Comparison of ENCODE assay signal across 8 mouse cellular contexts in genomic region chr9:49662958-49663926, GRCm38 (mm10).
DNase-seq lines count a peak whose midpoint lies in the region; ATAC-seq and TF ChIP-seq lines count a peak whose summit lies in the region.

No protein-coding gene starts in this region.

- no peak overlapping the region for H3K9ac ChIP-seq in hindbrain, postnatal 0 days (replicated peaks; ENCODE audit: low read length)
- H3K9ac ChIP-seq in forebrain, embryonic 14.5 days (ENCODE audit: low read length) = no peak overlapping the region

- no peaks in the 10 kb centered on the region for H3K9me3 ChIP-seq in hindbrain, postnatal 0 days (ENCODE audit: low read length)
- no peaks in the 10 kb centered on the region for H3K9me3 ChIP-seq in forebrain, embryonic 14.5 days (replicated peaks; ENCODE audit: control insufficient read depth, low read length)

- H3K4me3 ChIP-seq in hindbrain, postnatal 0 days (ENCODE audit: low read length) = no peak overlapping the region
- no peak overlapping the region for H3K4me3 ChIP-seq in forebrain, embryonic 14.5 days (ENCODE audit: low read depth, low read length)

- H3K4me2 ChIP-seq in hindbrain, postnatal 0 days (ENCODE audit: low read depth, low read length) = no peak overlapping the region
- H3K4me2 ChIP-seq in forebrain, embryonic 14.5 days (ENCODE audit: low read length) = no peak overlapping the region

- no peaks in the 10 kb centered on the region for H3K36me3 ChIP-seq in hindbrain, postnatal 0 days (ENCODE audit: insufficient read depth, low read length)
- H3K36me3 ChIP-seq in forebrain, embryonic 14.5 days (ENCODE audit: control insufficient read depth, insufficient read depth, low read length) = 0 out of 2 replicates have a peak, but pooled peaks cover 3% of the 10 kb centered on the region

- H3K27ac ChIP-seq in hindbrain, postnatal 0 days = peak overlapping the region; percentile 62
- H3K27ac ChIP-seq in forebrain, embryonic 14.5 days (ENCODE audit: low read depth, low read length) = no peak overlapping the region

- ATAC-seq in hindbrain, postnatal 0 days = peak; percentile 85
- ATAC-seq in forebrain, embryonic 14.5 days = no peak

- no peaks in the 10 kb centered on the region for H3K27me3 ChIP-seq in hindbrain, postnatal 0 days (ENCODE audit: insufficient read depth, low read length)
- no peaks in the 10 kb centered on the region for H3K27me3 ChIP-seq in forebrain, embryonic 14.5 days (replicated peaks; ENCODE audit: control insufficient read depth, insufficient read depth, low read length)

- peak; percentile 63 for TF ChIP-seq CTCF in hindbrain, postnatal 0 days (IDR thresholded peaks at IDR 0.05; ENCODE audit: low read depth)

- WGBS in hindbrain, postnatal 0 days = 51% methylated on average over 8 of the region's 8 CpGs
- 77% methylated on average over 8 of the region's 8 CpGs for WGBS in forebrain, embryonic 14.5 days

- intact Hi-C loops in heart, postnatal 14 days (cut with DNase I) = no loop called here

- peaks cover 19% of the 10 kb centered on the region; the same call in 1 of the 2 replicates for H3K4me1 ChIP-seq in hindbrain, postnatal 0 days (ENCODE audit: insufficient read depth, low read length)
- H3K4me1 ChIP-seq in forebrain, embryonic 14.5 days (ENCODE audit: control insufficient read depth, insufficient read depth, low read length) = peaks cover under 1% of the 10 kb centered on the region; the same call in 1 of the 2 replicates

- DNase-seq in heart, postnatal 14 days = peak; percentile 4 to 14
- DNase-seq in heart, adult 9 months (ENCODE audit: low spot score in 2 of 2) = no peak
- peak; percentile 6 for DNase-seq in A20 (ENCODE audit: low read depth, low spot score)
- peak; percentile 58 for DNase-seq in adrenal gland, postnatal 14 days
- peak; percentile 64 for DNase-seq in hindbrain, postnatal 0 days (ENCODE audit: low spot score)
- DNase-seq in urinary bladder, adult 2 months (ENCODE audit: low spot score) = no peak
- no peak for DNase-seq in right cerebral cortex, adult 18-20 months
- no peak for DNase-seq in forebrain, embryonic 14.5 days (ENCODE audit: low spot score)

Comparison
In these comparisons a context has a peak if more than half of its experiments do, and no peak if none do; other contexts are left out.
1. DNase-seq: peak in heart, postnatal 14 days (2 of 2), A20 (single experiment), adrenal gland, postnatal 14 days (single experiment) and hindbrain, postnatal 0 days (single experiment); none in heart, adult 9 months (0 of 2), urinary bladder, adult 2 months (single experiment), right cerebral cortex, adult 18-20 months (single experiment) and forebrain, embryonic 14.5 days (single experiment).